Mouse (Mus musculus) heart, adult 2 months (tissue): Measurements from ENCODE around the gene Rtl3.

Experiments used
- CTCF ChIP-seq: fragments of 200-600 bp; IDR thresholded peaks from 2 replicates; pipeline ENCODE4 v1.8.1; 2022; ENCODE audit warnings: antibody characterized with exemption, mild to moderate bottlenecking, moderate library complexity
- EP300 ChIP-seq: fragments of 200-500 bp; IDR thresholded peaks from 2 replicates; pipeline ENCODE4 v1.6.1; 2011; ENCODE audit warnings: low read depth, low read length, control low read depth; ENCODE audit not compliant: insufficient read depth
- POLR2A ChIP-seq: fragments of 200-500 bp; IDR thresholded peaks from 2 replicates; pipeline ENCODE4 v1.6.1; 2011; ENCODE audit warnings: mild to moderate bottlenecking, low read depth, low read length, control low read depth; ENCODE audit not compliant: insufficient read depth

- no peak for TF ChIP-seq CTCF
- TF ChIP-seq POLR2A = no peak
- no peak for TF ChIP-seq EP300
Measured at GRCm38 (mm10) chrX:106872315-106872714, 31.9 kb upstream of the Rtl3 start.
